Mouse (Mus musculus) 3134 (cell line): Measurements from ENCODE around the gene Clstn2.

ENCODE experiments used
- DNase-seq: peaks from one replicate; pipeline ENCODE4 v3.0.0-alpha.2; 2011; ENCODE audit warnings: low spot score; ENCODE audit not compliant: insufficient read length; ENCODE audit errors: extremely low read depth

Gene Clstn2

GRCm38 (mm10) chr9:97491626-97492025 lies 541.4 kb downstream of the Clstn2 start:
- DNase-seq = no peak

GRCm38 (mm10) chr9:97490591-97491176 lies 542.3 kb downstream of the Clstn2 start:
- no peak for DNase-seq

GRCm38 (mm10) chr9:97486826-97487225 lies 546.2 kb downstream of the Clstn2 start:
- no peak for DNase-seq

- no peak for DNase-seq
These were observed 551.8 kb downstream of the Clstn2 start for GRCm38 (mm10) chr9:97481187-97481586.

GRCm38 (mm10) chr9:97476961-97477360 lies 556.0 kb downstream of the Clstn2 start:
- DNase-seq = no peak

GRCm38 (mm10) chr9:97476456-97476855 lies 556.5 kb downstream of the Clstn2 start:
- no peak for DNase-seq

GRCm38 (mm10) chr9:97474896-97475295 lies 558.1 kb downstream of the Clstn2 start:
- no peak for DNase-seq

- no peak for DNase-seq
These were observed 561.9 kb downstream of the Clstn2 start for GRCm38 (mm10) chr9:97471014-97471591.

GRCm38 (mm10) chr9:97460452-97460851 lies 572.5 kb downstream of the Clstn2 start:
- DNase-seq = no peak

GRCm38 (mm10) chr9:97459745-97460144 lies 573.2 kb downstream of the Clstn2 start:
- no peak for DNase-seq

GRCm38 (mm10) chr9:97449316-97450050 lies 583.5 kb downstream of the Clstn2 start:
- DNase-seq = no peak

- no peak for DNase-seq
These were observed 592.9 kb downstream of the Clstn2 start for GRCm38 (mm10) chr9:97439872-97440636.

GRCm38 (mm10) chr9:97434666-97435065 lies 598.3 kb downstream of the Clstn2 start:
- DNase-seq = no peak

- DNase-seq = no peak
These were observed 603.0 kb downstream of the Clstn2 start for GRCm38 (mm10) chr9:97429885-97430449.

- DNase-seq = no peak
These were observed 604.9 kb downstream of the Clstn2 start for GRCm38 (mm10) chr9:97428127-97428526.

GRCm38 (mm10) chr9:97420896-97421295 lies 612.1 kb downstream of the Clstn2 start:
- DNase-seq = no peak

- no peak for DNase-seq
These were observed 617.9 kb downstream of the Clstn2 start for GRCm38 (mm10) chr9:97414876-97415668.

GRCm38 (mm10) chr9:97408142-97408541 lies 624.8 kb downstream of the Clstn2 start:
- no peak for DNase-seq
